Mouse (Mus musculus) v-Abl transformed pro-B cells (cell line): ENCODE data around the gene Kif26b.

ENCODE experiments used
- in situ Hi-C, 2 experiments: fragments of 400-800 bp; cut with MboI; formaldehyde crosslinking; loops; one replicate each; pipeline ENCODE4 v1.15.1; 2025; ENCODE audit not compliant: unreplicated experiment in 2 of 2

Gene Kif26b

GRCm38 (mm10) chr1:178585366-178586020, 56.6 kb downstream of the Kif26b start:
- in situ Hi-C loops = no loop called here

- in situ Hi-C loops = no loop called here
These were observed 61.6 kb downstream of the Kif26b start for GRCm38 (mm10) chr1:178590229-178591171.

DNA sequence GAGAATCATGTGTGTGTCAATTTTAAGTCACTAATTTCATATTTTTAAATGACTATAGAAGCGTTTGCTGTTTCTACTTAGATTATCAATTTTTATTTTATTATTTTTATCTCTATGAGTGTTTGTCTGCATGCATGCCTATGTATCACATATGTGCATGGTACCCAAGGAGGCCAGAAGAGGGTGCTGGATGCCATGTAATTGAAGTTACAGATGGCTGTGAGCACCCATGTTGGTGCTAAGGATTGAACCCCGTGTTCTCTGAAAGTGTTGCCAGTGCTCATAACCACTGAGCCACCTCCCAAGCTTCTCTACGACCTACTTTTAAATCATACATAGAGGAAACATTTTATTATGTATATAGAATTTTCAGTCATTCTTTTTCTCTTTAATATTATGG, 68.2 kb downstream of the Kif26b start:
- in situ Hi-C loops = no loop called here

DNA sequence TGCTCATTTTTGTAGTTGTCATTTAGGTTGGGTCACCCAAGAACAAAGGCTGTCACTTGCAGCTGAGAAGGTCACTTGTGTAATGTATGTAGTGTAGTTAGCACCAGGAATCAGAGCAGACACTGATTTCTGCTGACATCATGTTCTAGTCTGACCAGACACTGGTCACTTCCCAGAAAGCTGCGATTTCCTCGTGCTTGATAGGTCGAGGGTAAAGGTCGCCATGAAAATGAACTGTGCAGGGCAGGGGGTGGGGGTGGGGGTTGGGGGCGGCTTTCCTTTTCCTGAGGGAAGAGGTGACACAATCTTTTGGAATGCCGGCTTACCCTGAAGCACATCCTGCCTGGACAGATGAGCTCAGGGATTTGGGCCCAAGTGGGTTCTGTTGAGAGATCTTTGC, 68.8 kb downstream of the Kif26b start:
- in situ Hi-C loops = no loop called here

GRCm38 (mm10) chr1:178600851-178601569, 72.1 kb downstream of the Kif26b start:
- in situ Hi-C loops = no loop called here

- in situ Hi-C loops = no loop called here
These were observed 80.3 kb downstream of the Kif26b start for GRCm38 (mm10) chr1:178609151-178609775.

GRCm38 (mm10) chr1:178611512-178611911, 82.6 kb downstream of the Kif26b start:
- in situ Hi-C loops = no loop called here

GRCm38 (mm10) chr1:178621301-178621700, 92.4 kb downstream of the Kif26b start:
- in situ Hi-C loops = no loop called here

GRCm38 (mm10) chr1:178623889-178624288, 95.0 kb downstream of the Kif26b start:
- in situ Hi-C loops = no loop called here

- in situ Hi-C loops = no loop called here
These were observed 98.0 kb downstream of the Kif26b start for GRCm38 (mm10) chr1:178626961-178627381.

DNA sequence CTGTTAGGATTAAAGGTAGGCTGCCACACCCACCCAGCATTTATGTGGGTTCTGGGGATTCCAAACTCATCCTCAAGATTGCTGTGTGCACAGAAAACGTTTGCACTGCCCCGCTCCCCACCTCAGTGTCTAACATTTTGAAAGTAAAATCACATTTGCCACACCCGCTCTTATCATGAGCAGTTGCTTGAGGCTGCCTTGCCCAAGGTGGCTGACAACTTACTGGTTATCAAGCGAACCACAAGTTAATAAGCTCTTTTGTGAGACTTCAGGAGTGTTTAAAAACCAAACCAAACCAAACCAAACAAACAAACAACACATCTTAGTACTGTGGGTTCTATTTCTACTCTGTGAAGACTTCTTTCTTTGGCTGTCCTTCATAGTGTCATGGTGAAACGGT, 101.1 kb downstream of the Kif26b start:
- in situ Hi-C loops = no loop called here

DNA sequence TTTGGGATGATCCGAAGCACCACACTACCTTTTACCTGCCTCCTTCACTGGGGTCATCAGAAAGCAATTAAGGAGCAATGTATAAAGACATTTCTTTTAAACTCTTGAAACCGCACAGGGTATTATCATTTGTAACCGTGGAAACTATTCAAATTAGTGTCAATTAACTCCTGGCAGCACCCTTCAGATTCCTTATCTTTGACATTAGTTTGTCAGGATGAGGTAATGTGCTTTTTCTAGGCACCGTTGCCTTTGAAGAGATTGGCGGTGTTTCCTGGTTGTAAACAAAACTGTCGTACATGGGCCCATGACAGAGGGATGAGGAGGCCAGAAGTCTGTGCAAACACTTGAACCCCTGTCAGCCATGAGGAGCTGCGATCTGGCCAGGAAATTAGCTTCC, 102.9 kb downstream of the Kif26b start:
- in situ Hi-C loops = no loop called here

DNA sequence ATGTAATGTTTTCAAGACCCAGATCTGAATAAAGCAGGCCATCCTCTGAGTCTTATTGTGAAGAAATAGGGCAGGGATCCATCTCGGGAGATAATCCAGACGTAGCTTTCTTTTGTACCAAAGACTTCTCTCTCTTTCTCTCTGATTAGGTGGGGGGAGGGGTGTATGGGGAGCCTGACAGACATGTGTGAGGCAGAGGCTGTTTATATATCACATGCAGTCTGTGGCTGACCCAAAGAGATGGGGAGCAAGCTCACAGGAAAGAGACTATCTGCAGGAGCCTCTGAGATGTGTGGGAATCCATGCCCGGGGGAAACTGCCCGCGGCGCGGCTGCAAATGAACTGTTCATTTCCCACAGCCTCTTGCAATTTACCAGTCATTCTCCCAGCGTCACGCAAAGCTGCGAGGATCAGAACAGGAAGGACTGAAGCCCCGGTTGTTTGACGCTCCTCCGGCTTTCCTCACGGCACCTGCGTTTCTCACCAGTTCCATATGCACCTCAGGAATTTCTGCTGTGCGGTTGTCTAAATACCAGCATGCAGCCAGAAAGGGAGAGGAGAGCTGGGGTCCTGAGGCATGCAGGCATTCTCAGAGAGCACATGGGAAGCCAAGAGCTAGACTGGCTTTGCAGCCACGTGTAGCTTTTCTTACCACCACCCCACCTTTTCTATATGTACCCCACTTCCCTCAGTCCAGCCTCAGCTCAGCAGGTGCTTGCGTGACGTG, 105.6 kb downstream of the Kif26b start:
- in situ Hi-C loops = no loop called here

- in situ Hi-C loops = no loop called here
These were observed 106.5 kb downstream of the Kif26b start for GRCm38 (mm10) chr1:178635470-178635869.

DNA sequence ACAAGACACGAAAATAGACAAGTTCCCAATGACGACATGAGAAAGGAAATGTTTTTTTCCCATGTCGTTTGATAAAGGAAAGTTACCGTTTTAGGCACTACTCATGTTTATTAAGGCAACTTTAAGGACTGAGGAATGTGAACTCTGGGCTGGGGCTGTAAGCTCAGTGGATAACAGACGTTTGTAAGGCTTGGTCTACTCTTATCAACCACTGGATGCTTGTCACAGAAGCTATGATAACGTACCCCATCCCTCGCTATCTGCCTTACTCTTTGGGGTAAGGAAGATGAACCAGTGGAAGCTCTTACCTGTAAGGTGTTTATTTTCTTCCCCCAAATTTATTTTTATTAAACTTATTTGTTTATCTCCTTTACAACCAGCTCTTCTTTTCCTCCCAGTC, 108.4 kb downstream of the Kif26b start:
- in situ Hi-C loops = no loop called here

DNA sequence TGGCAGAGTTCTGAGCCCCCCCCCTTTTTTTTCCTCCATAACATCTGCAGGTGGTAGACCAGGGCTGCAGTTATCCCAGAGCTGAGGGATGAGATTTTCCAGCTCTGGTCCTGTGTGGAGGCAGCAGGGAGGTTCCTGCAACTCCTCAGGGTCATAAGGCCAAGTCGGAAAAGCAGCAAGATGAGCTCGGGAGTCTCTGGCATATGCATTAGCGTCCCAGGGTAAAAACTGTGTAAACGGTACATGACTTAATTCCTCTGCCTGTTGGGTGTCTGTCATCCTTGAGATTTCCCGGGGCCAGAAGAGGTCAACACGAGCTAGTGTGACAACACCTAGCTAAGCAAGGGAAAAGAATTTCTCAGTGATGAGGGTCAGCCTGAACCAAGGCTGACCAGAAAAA, 111.0 kb downstream of the Kif26b start:
- in situ Hi-C loops = no loop called here

DNA sequence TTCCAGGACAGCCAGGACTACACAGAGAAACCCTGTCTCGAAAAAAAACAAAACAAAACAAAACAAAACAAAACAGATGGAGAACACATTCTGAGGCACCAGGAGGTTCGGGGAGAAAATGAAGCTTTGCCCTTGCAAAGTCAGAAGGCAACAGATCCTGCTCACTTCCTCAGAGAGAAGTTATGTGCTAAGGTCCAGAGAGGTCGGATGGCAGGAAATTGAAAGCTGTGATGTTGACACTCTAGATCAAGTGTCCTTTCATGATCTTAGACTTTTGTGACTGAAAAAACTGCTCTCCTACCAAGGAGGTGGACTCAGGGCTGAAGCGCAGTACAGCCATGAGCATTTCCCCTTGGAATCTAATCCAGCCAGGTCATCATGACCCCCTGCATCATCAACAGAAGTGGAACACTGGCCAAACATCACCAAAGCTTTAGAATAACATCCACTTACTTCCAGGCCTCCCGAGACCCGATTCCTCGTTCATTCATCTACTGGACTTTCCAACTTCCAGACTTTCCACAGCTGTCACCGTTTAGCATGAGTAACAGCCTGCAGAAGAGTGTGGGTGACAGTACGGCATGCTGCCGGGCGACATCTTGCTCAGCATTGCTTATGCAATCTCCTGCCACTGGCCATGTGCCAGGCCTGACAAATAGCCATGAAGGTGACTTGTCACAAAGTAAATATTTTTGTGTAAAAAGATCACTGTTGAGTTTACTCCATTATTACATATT, 112.0 kb downstream of the Kif26b start:
- in situ Hi-C loops = no loop called here

DNA sequence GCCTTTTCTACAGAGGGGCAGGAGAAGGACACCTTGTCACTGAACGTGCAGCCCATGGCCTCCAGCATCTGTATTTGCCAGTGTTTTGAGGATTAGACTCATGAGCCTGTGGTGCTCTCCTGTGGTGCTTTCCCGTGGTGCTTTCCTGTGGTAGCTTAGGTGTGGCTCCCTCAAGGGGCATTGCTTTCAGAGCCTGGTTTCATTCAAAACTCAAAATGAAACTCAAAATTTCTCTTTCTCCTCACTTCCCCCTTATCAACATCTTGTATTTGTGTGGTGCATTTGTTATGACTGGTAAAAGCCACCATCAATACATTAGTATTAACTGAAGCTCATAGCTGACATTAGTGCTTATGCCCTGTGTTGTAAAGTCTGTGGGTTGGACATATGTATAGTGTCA, 112.9 kb downstream of the Kif26b start:
- in situ Hi-C loops = no loop called here

DNA sequence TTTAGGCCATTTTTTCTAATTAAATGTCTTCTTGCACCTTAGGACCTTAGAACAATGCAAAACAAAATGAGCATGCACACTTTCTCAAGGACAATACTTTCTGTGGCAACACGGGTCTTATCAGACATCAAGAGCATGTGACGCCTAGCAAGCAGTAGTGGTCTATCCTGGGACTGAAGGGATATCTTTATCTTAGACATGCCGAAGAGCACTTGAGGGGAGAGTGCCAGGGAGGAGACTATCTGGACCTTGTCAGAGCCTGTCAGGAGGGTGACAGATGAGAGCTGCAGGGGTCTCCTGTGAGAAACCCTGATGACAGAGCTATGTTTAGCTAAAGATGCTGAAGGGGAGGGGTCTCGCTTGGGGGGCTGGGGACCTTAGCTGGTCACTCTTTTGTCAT, 116.0 kb downstream of the Kif26b start:
- in situ Hi-C loops = no loop called here

GRCm38 (mm10) chr1:178646589-178646988, 117.7 kb downstream of the Kif26b start:
- in situ Hi-C loops = no loop called here
